Mouse (Mus musculus) thymus, postnatal 36 days (tissue): ENCODE data around the gene Hoxa13.

Experiments
- DNase-seq, 2 experiments: peaks; one replicate each; pipeline ENCODE4 v3.0.0; 2022; ENCODE audit warnings: mixed read lengths in 2 of 2

Gene Hoxa13

DNA sequence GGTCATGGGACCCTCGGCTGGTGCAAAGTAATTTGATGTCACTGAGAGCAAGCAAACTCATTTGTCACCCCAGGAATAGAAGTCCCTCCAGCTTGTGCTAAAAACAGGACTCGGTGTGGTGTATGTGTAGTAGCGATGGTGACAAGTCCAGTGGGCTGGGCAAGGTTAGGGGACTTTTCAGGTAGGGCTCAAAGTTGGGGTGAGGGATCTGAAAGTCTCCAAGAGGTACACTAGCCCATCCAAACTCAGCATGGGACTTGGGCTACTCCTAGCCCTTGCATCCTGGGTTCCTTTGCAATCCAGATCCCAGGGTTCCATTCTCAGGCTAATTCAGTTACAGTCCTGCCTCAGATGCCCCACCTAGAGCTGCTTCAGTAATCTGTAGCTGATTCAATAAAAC lies 8.1 kb upstream of the Hoxa13 start:
- DNase-seq: no peak

DNA sequence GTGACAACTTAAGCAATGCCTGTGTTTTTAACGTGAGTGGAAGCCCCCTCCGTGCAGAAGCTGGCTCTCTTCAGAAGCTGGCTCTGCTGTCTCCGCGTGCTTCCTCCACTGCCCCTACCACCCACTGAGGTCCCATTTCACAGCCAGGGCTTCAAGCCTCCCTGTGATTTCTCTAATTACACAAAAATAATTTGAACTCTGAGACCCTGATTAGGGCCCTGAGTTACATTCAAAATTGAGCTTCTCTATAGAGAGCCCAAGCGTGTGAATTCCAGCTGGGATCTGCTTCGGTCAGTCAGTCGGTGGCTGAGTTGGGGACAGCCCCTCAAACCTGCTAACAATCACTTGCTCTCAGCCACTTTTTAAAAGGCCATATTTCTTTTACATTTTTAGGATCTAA lies 7.7 kb upstream of the Hoxa13 start:
- DNase-seq: no peak

DNA sequence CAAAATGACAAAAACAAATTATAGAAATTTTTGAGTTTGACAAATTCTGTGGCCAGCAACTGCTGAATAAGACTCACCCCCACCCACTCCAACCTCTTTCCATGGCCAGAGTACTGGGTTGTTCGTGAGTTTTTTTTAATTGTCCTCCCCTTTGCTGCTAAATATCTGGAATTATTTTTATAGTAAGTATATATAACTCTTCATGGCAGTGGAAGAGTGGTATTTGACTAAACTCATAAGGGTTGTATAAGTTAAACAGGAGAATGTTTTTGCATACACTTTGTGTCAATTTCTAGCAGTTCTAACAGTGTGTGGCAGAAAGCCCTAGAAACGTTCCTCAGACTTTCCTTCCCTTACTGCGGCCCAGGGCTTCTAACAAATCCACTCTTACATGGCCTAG lies 7.0 kb upstream of the Hoxa13 start:
- no peak for DNase-seq

DNA sequence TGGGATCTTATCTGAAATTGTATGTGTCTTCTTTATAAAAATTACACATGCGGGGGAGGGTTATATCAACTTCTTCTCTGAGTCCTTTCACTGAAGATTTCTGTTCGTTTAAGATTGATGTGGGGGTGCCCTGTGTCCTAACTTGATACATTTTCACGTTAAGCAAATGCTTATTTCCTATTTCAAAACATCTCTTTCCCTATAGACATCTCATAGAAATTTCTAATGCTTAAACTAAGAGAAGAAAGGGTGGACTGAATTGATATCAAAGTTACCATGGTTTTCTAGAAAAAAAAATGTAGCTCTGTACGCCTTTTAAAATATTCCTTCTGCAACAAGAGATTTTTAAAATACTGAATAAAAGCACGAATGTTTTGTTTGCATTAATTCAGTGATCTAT lies 6.5 kb upstream of the Hoxa13 start:
- DNase-seq: no peak

DNA sequence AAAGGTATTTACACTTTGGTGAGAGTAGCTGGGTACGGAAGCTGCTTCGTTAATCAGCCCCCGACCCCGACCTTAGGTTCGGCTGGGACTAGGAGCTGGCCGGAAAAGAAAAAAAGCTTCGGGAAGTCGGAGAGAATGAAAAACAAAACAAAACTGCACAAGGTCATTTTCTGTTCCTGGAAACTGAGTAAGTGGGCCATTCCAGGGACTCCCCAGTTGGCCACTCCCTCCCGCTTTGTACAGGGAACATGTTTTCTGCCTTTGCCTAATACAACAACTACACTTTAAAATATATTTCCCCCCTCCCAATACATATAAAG lies 5.9 kb upstream of the Hoxa13 start:
- DNase-seq: no peak

DNA sequence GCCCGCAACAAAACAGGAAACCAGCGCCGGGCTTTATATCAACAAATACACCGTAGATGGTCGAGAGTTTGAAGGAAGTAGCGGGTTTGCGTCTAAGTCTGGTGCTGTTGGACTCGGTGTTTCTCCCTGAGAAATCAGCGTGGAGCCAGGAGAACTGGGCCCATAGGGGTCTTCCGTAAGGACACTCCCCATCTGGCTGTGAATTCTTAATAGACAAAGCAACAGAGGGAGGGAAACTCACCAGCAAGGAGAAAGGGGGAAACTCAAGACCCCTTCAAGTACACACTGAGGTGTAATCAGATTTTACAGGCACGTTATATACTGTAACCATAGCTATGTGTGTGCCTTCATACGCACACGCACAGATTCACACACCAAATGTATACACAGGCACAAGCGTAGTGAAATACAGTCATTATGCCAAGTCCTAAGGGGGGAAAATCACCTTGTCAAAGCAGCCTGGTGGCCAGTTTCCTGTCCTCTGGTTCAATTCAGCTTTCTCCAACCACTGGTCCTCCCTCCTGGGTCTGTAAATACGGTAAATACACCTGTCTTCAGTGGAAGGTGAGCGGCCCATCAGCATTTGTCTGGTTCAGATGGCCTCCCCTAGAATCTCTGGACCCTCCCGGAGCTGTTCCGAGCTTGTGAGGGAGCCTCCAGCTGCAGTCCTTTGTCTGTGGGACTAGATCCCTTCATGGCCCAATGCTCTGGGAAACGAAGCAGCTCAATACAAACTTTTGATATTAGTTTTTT lies 5.4 kb upstream of the Hoxa13 start:
- DNase-seq: no peak

DNA sequence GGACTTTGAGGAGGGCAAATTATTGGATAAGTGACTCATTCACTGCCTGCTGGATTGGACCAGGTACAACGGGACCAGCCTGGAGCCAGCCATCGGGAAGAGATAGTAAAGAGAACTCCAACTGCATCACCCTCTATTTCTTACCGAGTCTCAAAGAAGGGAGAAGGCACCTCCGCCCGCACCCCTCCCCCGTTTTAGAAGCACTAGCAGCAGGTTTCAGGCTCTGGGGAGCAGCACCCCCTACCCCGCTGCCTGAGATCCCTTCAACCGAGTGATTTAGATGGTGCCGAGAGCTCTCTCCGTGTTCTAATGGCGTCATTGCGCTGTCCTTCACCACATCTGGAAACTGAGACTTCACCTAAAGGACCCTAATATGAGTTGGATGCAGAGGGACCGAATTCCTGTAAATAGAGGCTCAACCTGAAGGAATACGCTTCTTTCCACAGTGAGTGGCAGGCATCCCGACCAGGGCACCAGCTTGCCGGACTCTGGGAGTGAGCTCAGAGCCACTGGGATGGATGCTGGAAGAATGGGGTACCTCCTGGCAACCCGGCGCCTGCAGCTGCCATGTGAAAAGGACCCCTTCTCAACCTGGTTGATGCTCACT lies 4.7 kb upstream of the Hoxa13 start:
- DNase-seq: no peak

DNA sequence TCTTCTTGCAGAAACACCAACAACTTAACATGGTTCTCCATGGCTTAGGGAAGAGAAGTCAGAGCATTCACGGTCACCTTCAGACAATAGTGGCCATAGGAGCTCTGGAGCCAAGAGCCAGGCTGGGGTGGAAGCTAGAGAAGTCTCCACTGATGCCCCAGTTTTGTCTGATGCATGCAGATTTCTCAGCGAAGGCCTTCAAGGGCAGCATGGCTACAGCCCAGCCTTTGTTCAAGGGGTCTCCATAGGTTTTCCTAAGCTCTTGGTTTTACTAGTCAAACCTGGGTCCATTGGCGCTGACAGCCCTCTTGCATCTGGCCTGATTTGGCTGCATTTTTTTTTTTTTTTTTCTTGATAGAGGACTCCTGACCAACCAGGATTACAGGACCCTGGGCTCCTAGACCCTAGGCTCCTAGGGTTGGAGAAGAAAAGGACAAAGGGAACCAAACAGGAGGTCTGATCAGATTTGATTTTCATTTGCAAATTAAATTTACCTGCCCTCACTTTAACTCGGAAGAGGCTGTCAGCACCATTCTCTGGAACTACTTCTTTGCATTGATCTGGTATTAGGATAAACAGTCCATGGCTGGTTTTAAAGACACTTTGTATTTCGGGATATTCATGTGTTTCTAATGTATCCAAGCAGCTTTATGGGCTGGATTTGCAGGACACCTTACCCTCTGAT lies 3.6 kb upstream of the Hoxa13 start:
- DNase-seq: no peak

DNA sequence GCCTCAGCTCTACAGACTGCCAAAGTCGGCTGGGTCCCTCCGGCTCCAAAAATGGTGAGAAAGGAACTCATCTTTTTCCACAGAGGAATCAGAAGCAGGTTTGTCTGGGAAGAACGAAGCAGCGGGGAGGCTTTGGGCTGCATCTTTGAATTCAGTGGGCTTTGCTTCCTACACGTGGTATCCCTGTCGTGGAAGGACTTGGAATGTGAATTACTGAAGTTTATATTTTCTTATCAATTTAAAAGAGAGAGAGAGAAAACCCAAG lies 2.6 kb upstream of the Hoxa13 start:
- DNase-seq: no peak

DNA sequence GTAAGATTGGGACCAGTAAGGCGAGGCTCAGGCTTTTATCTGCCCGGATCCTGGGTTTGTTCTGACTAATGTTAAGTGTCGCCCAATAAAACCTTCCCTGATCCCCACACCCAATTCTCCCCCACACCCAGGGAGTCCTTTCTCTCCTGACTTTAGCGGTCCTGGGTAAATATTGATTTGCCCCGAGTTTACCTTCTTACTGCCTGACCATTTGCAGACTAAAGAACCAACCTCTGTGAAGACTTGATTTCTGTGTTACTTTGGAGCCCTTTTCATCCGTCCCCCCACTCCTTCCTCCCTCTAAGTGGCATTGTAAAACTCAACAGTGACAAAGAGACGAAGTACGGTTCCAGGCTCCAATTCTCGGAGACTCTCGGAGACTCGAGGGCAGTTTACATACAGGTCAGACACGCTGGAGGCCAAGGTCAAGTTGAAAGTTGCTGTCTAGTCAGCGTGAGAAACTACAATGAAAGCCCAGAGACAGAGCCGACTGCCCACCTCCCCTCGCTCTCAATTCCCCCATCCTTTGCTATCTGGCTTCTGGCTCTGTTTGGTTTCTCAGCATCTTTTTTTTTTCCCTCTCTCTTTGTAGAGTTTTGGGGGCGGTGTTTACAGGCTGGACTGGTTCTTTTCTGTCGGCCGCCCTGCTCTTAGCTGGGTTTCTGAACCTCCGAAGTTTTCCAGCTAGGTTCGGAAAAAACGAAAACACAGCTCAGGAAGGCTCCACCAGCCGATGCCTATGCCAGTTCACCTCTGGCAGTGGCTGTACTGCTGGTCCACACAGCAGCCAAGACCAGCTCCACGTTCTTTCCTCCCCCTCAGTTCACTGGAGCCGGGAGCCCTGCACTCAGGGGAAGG lies 2.0 kb upstream of the Hoxa13 start:
- no peak for DNase-seq

DNA sequence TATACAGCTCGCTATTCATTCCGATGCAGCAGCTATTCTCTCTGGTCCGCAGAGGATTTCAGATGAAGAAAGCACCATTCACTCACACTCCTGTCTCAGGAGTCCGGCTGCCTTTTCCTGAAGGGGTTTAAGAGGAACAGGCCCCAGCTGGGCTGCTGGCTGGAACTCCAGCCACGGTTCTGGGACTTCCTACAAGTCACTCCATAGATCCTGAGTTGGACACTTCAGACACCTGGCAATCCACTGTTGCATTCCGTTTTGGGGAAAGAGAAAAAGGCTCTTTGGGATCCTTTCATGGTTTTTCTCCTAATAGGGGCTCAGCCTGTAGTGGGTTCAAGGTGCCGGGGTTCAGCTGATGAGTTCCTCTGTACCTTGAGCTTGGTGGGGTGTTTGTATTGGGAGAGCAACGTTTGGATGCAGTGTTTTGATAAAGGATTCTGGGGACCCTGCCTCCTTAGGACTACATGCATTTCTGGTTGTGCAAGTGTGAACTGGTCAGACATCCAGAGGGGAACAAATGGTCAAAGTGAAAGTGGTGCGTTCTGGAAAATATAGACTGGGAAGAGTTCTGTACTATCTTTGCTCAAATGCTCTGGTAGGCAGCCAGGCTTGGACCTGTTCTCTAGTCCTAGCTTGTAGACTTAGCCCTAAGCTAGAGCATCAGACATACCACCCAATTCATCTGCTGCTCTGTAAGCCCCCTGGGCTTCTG lies 1.2 kb upstream of the Hoxa13 start:
- DNase-seq: no peak

DNA sequence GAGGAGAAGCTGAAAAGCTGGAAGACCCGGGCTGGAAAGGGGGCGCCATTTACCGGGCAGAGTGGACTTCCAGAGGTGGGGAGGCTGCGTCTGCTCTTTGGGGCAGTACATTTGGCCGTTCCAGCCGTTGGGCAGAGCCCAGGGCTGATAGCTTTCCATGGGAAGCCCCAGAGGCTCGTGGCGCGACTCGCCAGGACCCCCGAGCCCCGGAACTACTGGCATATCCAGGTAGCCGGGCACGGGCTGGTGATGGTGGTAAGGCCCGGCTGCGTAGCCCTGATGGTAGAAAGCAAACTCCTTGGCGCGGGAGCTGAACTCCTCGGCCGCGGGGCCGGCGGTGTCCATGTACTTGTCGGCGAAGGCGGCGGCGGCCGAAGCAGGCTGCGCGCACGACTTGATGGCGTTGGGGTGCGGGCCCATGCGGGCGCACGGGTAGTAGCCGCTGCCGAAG lies 844 bp downstream of the Hoxa13 start:
- peak in 1 of 2 experiments; percentile 26 for DNase-seq

DNA sequence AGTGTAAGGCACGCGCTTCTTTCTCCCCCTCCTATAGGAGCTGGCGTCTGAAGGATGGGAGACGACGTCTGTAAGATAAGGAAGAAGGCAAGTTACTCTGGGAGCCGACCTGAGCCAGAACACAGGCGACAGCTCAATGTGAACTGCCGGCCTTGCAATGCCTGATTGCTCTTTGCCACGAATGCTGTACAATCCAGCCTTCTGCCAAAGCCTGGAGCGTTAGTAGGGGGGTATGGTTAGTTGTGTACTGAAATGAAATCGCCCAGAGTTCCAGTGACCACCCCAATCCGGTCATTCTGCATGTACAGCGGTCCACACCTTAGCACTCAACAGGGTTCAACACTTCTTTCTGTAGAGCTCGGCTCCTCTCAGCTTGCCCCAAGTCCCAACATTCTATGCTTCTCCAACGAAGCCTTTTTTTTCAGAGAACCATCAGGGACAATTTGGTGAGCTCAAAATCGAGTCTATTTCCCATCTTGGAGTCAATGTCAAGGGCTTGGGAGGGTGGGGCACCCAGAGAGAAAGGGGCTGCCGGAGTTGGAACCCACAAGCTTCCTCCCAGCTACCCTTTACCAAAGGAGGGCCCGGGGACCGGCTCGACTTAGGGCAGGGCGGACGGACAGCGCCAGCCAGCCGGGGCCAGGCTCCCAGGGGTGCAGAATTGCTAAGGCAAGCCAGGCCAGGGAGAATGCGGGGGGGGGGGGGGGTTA lies 1.4 kb downstream of the Hoxa13 start:
- no peak for DNase-seq

DNA sequence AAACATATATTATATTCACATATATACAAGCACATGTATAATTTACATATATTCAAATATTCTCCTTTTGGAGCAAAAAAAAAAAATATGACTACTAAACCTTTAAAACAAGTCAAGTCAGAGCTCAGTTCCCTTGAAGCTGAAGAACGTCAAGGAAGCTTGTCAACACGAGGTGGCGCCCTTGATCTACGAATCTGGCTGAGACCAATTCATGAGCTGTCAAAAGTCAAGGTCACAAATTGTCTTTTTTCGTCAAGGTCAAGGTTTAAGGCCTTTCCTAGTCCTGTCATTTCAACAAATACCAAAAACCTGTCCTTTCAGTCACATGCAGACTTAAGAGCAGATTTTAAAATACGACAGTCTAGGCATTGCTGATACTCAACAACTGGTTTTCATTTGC lies 3.7 kb downstream of the Hoxa13 start:
- peak; percentile 77 to 83 for DNase-seq

DNA sequence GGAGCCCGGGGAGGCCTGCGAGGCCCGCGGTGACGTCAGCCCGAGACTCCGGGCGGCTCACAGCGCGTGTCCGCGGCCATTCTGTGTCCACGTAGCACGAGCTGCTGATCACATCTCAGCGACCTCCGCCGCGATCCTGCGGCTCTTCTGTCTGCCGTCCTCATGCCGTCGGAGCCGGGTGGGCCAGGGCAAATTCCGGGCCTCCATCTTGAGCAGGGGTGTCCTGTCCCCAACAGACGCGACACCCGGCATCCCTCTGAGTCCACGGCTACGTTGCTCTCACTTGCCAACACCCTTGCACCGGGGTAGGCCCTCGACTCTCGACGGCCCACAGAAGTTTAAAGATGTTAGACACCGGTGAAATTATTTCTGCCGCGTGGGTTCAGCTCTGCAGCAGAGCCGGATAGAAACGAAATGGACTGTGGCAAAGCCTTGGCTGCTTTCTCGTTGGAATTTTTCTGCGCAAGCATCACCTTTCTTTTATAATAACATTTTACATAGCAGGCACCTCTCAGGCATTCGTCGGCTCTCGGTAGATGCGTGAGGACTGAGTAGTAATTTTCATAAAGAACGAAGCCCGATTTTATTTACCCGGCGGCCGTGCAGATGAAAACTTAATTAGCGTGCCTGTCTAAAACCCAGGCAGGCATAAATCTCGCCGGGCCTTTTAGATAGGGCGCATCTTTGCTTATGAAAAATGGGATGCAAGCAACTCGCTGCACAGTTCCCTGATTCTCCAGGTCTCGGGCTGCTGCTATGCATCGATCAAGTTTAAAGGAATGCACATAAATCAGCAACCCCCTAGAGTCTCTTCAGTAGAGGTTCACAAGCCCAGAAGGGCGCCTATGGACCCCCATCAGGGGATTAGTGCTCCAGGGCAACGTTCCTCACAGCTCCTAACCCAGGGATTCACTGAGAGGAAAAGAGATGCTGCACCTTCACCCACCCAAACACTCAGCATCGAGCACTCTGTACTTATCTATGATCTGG lies 6.9 kb downstream of the Hoxa13 start:
- DNase-seq: no peak

DNA sequence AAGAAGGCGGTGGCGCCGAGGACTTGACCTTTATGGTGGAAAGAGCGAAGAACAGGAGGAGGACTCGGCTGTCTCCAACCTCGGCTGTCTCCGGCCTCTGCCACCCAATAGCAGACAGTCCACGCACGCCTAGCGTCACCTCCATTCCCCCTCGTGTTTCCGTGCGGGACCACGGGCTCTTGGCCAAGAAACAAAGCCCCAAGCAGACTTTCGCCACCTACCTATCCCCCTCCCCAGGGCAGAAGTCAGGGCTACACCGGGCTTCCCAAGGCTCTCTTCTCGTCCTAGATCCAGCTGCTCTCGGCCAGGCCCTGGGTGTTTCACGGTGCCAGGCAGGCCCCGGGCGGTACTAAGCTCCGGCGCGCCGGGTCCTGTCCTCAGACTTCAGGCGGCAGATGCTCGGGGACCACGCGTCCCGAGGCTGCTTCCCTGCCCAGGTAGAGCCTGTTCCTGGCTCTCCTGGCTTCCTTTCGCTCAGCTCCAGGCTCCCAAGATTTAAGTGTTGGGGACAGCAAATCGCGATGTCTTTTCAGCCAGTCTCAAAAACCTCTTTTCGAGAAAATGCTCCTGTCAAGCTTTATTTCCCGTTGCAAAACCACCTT lies 7.8 kb downstream of the Hoxa13 start:
- DNase-seq: no peak

DNA sequence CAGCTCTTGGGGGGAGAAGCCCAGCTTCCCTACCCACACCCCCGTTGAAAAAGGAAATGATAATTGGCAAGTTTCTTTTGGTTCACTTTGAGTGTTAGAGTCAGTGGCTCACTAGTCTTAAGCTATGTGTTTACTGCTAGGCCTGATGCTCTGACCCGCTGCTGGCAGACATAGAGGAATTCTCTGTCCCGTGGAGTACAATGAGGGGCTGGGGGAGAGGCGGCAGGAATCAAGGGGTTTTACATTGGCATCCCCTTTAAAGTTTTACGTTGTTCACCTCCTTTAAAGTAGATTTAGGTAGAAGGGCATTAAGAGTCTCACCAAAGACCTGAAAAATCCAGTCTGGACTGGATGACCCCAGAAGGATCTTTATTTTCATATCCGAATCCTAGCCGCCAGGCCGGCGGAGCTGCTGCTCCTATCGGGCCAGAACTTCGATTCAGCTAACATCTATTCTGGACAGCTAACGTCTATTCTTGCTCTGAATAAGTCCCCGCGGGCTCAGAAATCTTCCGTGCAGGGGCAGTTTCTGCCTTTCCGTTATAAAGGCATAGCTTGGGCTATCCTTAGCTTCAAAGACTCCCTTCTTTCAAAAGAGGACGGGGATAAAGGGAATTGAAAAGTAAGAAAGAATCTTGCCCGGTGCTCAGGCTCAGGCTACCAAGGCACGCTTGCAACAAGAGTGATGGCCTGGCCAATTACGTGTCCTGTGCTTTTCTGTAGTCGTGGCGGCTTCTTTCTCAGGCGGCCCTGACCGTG lies 8.5 kb downstream of the Hoxa13 start:
- DNase-seq: no peak

DNA sequence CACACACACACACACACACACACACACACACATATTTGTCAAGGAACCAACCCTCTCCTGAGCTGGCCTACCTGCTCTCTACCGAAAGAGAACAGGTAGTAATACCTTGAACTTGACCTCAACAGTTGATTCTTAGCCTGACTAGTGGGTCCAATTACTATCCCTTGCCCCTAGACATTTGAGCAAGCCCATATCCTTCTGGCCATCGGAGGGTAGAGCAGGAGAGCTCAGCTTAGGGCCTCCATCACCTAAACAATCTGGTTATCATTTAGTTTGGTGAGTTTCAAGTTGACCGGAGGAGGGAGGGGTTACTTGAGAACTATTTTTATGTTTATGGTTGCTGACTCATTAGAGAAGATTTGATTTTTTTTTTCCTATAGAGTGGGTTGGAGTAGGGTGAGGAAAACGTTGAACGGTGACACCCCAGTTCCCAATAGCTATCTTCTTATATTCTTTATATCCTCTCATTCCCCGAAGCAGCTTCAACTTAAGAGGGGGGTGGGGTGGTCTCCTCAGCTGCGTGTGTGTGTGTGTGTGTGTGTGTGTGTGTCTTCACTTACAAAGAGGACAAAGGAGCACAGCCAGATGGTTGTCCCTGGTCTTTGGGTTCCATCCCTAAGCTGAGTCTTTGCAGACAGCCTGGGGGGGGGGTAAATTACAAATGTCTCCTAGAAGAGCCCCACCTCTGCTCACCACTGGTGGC lies 9.4 kb downstream of the Hoxa13 start:
- DNase-seq: no peak

DNA sequence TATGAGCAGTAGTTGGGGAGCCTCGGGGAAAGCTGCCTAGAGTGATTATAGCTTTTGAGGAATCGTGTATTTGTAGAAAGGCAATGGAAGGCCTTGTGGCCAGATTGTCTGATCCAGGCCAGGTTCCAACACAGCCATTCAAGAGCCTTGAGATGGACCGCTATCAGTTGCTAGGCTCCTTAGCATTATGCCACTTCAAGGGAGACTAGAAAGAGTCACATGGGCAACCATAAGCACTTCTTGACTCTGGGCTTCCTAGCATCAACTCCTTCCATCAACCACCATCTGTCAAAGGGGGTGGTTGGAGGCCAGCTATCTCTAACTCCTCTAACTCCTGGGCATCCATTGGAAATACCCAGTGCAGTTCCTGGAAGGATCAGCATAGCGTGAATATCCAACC lies 10.9 kb downstream of the Hoxa13 start:
- DNase-seq: no peak
